Mouse (Mus musculus) layer of hippocampus, adult 2 months (tissue): Measurements from ENCODE around the gene Pdlim5. TPM values are rescaled to one million over a fixed set of nuclear protein-coding genes. Genes with fewer than 3 reads are reported as not detected.

ENCODE experiments used
- DNase-seq, 2 experiments: peaks; one replicate each; pipeline ENCODE4 v3.0.0; 2022; ENCODE audit warnings: low spot score in 2 of 2
- H3K27ac ChIP-seq: fragments of 200-600 bp; 2 replicates; pipeline ENCODE4 v1.8.1; 2022
- H3K4me3 ChIP-seq: fragments of 200-600 bp; 2 replicates; pipeline ENCODE4 v1.8.1; 2022; ENCODE audit warnings: mild to moderate bottlenecking
- CTCF ChIP-seq: fragments of 200-600 bp; conservative IDR thresholded peaks from 2 replicates; pipeline ENCODE4 v1.8.1; 2022; ENCODE audit warnings: antibody characterized with exemption, mild to moderate bottlenecking, moderate library complexity
- total RNA-seq, 2 experiments: library from RNA; stranded (reverse); gene quantifications; 2 replicates each; pipeline ENCODE4 v1.2.3; 2021

Pdlim5 gene
- total RNA-seq, 2 experiments from 2014 or later: 22.9 to 31.3 TPM

GRCm38 (mm10) chr3:142274993-142275392, 120.5 kb downstream of the Pdlim5 start:
- DNase-seq: no peak
- TF ChIP-seq CTCF: peak; percentile 92
- Histone ChIP-seq H3K4me3 (no peak overlapping the region), H3K27ac (no peak overlapping the region)

- Histone ChIP-seq H3K27ac (no peak overlapping the region), H3K4me3 (no peak overlapping the region)
- DNase-seq: no peak
- TF ChIP-seq CTCF: no peak
Measured at GRCm38 (mm10) chr3:142274451-142274850, 121.0 kb downstream of the Pdlim5 start.

- H3K27ac ChIP-seq: no peak overlapping the region
- H3K4me3 ChIP-seq: no peak overlapping the region
- DNase-seq: no peak
- TF ChIP-seq CTCF: no peak
Measured at GRCm38 (mm10) chr3:142273265-142273664, 122.2 kb downstream of the Pdlim5 start.

GRCm38 (mm10) chr3:142256371-142256770, 139.1 kb downstream of the Pdlim5 start:
- Histone ChIP-seq H3K4me3 (no peak overlapping the region), H3K27ac (no peak overlapping the region)
- no peak for TF ChIP-seq CTCF
- DNase-seq: no peak

- H3K4me3 ChIP-seq: no peak overlapping the region
- no peak overlapping the region for H3K27ac ChIP-seq
- TF ChIP-seq CTCF: no peak
- no peak for DNase-seq
Measured at GRCm38 (mm10) chr3:142252086-142252485, 143.4 kb downstream of the Pdlim5 start.

GRCm38 (mm10) chr3:142249458-142249857, 146.0 kb downstream of the Pdlim5 start:
- DNase-seq: no peak
- H3K4me3 ChIP-seq: no peak overlapping the region

GRCm38 (mm10) chr3:142243263-142243662, 152.2 kb downstream of the Pdlim5 start:
- no peak for DNase-seq
- Histone ChIP-seq H3K4me3 (no peak overlapping the region), H3K27ac (no peak overlapping the region)
- no peak for TF ChIP-seq CTCF

More at GRCm38 (mm10) chr3:142249458-142249857, 146.0 kb downstream of the Pdlim5 start:
- no peak overlapping the region for H3K27ac ChIP-seq
- no peak for TF ChIP-seq CTCF

- TF ChIP-seq CTCF: no peak
- Histone ChIP-seq H3K27ac (no peak overlapping the region), H3K4me3 (no peak overlapping the region)
- DNase-seq: no peak
Measured at GRCm38 (mm10) chr3:142239298-142239697, 156.2 kb downstream of the Pdlim5 start.

GRCm38 (mm10) chr3:142238260-142239046, 157.0 kb downstream of the Pdlim5 start:
- H3K4me3 ChIP-seq: no peak overlapping the region
- no peak for DNase-seq
- TF ChIP-seq CTCF: no peak
- H3K27ac ChIP-seq: no peak overlapping the region

GRCm38 (mm10) chr3:142237621-142238020, 157.9 kb downstream of the Pdlim5 start:
- Histone ChIP-seq H3K4me3 (no peak overlapping the region), H3K27ac (no peak overlapping the region)
- TF ChIP-seq CTCF: no peak
- DNase-seq: no peak

GRCm38 (mm10) chr3:142233606-142234465, 161.7 kb downstream of the Pdlim5 start:
- DNase-seq: no peak
- no peak for TF ChIP-seq CTCF
- Histone ChIP-seq H3K27ac (no peak overlapping the region), H3K4me3 (no peak overlapping the region)

GRCm38 (mm10) chr3:142228665-142229064, 166.8 kb downstream of the Pdlim5 start:
- no peak for DNase-seq
- TF ChIP-seq CTCF: no peak
- no peak overlapping the region for H3K4me3 ChIP-seq
- no peak overlapping the region for H3K27ac ChIP-seq

GRCm38 (mm10) chr3:142222471-142223103, 172.9 kb downstream of the Pdlim5 start:
- no peak overlapping the region for H3K27ac ChIP-seq
- no peak for TF ChIP-seq CTCF
- H3K4me3 ChIP-seq: no peak overlapping the region
- DNase-seq: no peak
